Mouse (Mus musculus) liver, embryonic 15.5 days (tissue): ENCODE data around the gene Tmem132d. TPM values are rescaled to one million over a fixed set of nuclear protein-coding genes. Genes with fewer than 3 reads are reported as not detected.
"Not testable (repeated sequence)": the region's sequence is repeated elsewhere in the genome, so short reads cannot be mapped to it uniquely, and the experiment has no call there.

Experiments used
- ATAC-seq: fragments of 200-750 bp; cut with Nextera tagmentation; 2 replicates; pipeline ENCODE4 v1.8.0; 2017; ENCODE audit warnings: moderate number of reproducible peaks, mild to moderate bottlenecking, moderate library complexity; ENCODE audit not compliant: insufficient read depth
- H3K27ac ChIP-seq: fragments of 300-500 bp; sonication (generic); replicated peaks from 2 replicates; pipeline ENCODE4 v1.5.1; 2015; ENCODE audit warnings: mild to moderate bottlenecking, inconsistent platforms
- H3K27me3 ChIP-seq: fragments of 300-500 bp; sonication (generic); 2 replicates; pipeline ENCODE4 v1.6.1; 2015; ENCODE audit warnings: mild to moderate bottlenecking, inconsistent platforms
- H3K36me3 ChIP-seq: fragments of 300-500 bp; sonication (generic); replicated peaks from 2 replicates; pipeline ENCODE4 v1.6.1; 2015; ENCODE audit warnings: moderate library complexity, mild to moderate bottlenecking, inconsistent platforms
- H3K4me1 ChIP-seq: fragments of 300-500 bp; sonication (generic); replicated peaks from 2 replicates; pipeline ENCODE4 v1.6.1; 2015; ENCODE audit warnings: inconsistent platforms
- H3K4me2 ChIP-seq: fragments of 300-500 bp; sonication (generic); 2 replicates; pipeline ENCODE4 v1.6.1; 2015; ENCODE audit warnings: moderate library complexity, mild to moderate bottlenecking, inconsistent platforms
- H3K4me3 ChIP-seq: fragments of 300-500 bp; sonication (generic); replicated peaks from 2 replicates; pipeline ENCODE4 v1.5.1; 2015; ENCODE audit warnings: mild to moderate bottlenecking, inconsistent platforms
- H3K9ac ChIP-seq: fragments of 300-500 bp; sonication (generic); 2 replicates; pipeline ENCODE4 v1.6.1; 2015; ENCODE audit warnings: moderate library complexity, mild to moderate bottlenecking, inconsistent platforms
- H3K9me3 ChIP-seq: fragments of 300-500 bp; sonication (generic); replicated peaks from 2 replicates; pipeline ENCODE4 v1.6.1; 2016; ENCODE audit warnings: inconsistent platforms
- WGBS: fragments of 180-500 bp; shearing (Covaris S2); methylation state at CpG from one replicate; pipeline ENCODE4 v1.1.7; 2015; ENCODE audit warnings: mixed read lengths; ENCODE audit not compliant: insufficient replicate concordance; 5-methylcytosine and 5-hydroxymethylcytosine counted together
- polyA plus RNA-seq: library from polyadenylated mRNA; unstranded; fragments of >200 nt; fragmentation: Nextera tagmentation; extraction: Ambion mirVana; gene quantifications from 2 replicates; pipeline ENCODE4 v1.2.1, GENCODE M21; 2015

Tmem132d gene
- polyA plus RNA-seq, 1 experiment from 2014 or later = not detected

DNA sequence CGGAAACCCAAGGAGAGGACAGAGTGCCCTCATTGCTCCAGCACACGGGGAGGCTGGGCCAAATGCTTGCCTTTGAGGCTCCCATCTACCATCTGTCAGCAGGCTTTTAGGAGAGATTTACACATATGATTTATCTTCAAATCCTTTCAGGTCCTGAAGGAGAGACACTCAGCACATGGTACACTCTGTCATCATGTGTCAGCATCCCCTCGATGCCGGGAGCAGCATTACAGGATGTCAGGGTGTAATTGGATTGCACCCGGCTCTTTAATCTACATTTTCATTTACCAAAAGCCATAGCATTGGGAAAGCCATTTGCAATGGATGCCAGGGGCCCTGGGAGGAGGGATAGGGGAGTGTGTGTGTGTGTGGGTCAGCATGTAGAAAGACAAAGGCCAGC is 651.7 kb downstream of the Tmem132d start:
- H3K4me2 ChIP-seq = no peak overlapping the region
- ATAC-seq = no peak
- H3K9ac ChIP-seq = no peak overlapping the region
- WGBS = 61% methylated on average over 5 of the region's 5 CpGs
- no peaks in the 10 kb centered on the region for H3K4me1 ChIP-seq
- H3K4me3 ChIP-seq = no peak overlapping the region
- no peaks in the 10 kb centered on the region for H3K36me3 ChIP-seq
- peaks cover 4% of the 10 kb centered on the region; the same call in 1 of the 2 replicates for H3K9me3 ChIP-seq
- H3K27me3 ChIP-seq = no peaks in the 10 kb centered on the region
- H3K27ac ChIP-seq = no peak overlapping the region

DNA sequence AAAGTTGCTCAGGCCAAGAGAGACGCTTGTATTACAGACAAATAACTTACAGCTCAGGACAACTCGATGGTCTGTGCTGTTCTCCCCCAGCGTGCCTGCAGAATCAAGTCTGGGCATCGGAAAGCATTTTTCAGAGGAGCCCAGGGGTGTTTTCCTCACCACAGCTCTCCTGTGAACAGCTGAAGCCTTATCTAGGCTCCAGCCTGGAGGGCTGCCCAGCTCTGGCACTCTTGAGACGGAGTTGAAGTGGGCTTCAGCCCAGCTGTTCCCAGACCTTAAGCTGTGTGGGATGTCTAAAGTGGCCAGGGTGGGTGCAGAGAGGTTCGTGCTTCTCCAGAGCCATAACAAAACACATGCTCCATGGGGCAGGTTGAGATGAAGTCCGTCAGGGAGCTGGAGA is 657.1 kb downstream of the Tmem132d start:
- Histone ChIP-seq H3K27ac (no peak overlapping the region), H3K4me2 (no peak overlapping the region), H3K4me3 (no peak overlapping the region), H3K9ac (no peak overlapping the region), H3K9me3 (peaks cover 6% of the 10 kb centered on the region; the same call in 1 of the 2 replicates), H3K27me3 (no peaks in the 10 kb centered on the region), H3K36me3 (no peaks in the 10 kb centered on the region), H3K4me1 (no peaks in the 10 kb centered on the region)
- ATAC-seq = no peak
- WGBS = 45% methylated on average over 7 of the region's 7 CpGs

DNA sequence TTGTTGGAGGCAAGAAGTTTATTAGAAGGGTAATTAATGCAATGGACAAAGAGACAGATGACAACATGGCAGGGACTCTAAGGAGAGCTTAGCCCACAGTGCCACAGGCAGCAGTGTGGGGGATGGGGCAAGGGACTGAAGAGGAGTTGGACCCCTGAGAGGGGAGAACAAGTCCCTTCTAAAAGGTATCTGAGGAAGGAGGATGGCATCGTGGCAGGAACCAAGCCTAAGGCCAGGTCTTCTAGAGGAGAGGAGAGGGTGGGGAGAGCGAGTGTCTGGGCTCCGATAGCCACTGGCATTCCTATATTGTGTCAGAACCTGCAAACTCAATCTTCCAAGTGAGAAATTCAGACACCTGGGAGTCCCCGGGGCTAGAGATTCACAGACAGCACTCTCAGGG is 674.3 kb downstream of the Tmem132d start:
- H3K36me3 ChIP-seq = no peaks in the 10 kb centered on the region
- no peak overlapping the region for H3K9ac ChIP-seq
- H3K27me3 ChIP-seq = no peaks in the 10 kb centered on the region
- no peak overlapping the region for H3K4me2 ChIP-seq
- no peak overlapping the region for H3K27ac ChIP-seq
- no peaks in the 10 kb centered on the region for H3K9me3 ChIP-seq
- 55% methylated on average over 4 of the region's 4 CpGs for WGBS
- no peaks in the 10 kb centered on the region for H3K4me1 ChIP-seq
- H3K4me3 ChIP-seq = no peak overlapping the region
- ATAC-seq = no peak

DNA sequence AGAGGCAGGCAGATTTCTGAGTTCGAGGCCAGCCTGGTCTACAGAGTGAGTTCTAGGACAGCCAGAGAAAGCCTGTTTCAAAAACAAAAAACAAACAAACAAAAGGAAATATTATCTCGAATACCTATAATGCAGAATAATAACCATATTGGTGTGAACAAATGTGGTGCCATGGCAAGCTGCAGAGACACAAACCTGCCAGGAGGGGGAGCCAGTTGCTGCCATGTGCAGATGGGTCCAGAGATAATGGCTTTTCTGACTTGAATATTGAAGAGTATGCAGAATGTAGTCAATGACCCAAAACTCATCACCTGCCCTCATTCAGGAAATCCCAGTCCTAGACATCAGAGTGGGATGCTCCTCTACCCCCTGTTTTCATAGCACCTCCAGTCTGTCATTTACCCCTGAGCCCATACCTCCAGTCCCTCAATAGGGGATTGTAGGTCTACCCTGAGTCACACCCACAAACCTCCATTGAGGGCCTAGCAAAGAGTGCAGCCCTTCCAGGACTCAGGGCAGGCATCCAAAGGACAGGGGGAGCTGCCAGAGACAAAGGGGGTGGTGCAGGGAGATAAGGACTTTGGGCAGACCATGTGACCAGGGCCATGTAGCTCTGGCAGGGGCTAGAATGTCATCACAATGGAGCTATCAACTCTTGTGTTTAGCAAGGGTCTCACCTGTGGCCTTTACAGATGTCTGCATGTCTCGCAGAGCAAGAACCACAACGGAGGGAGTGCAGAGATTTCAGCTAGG is 676.0 kb downstream of the Tmem132d start:
- 53% methylated on average over 4 of the region's 4 CpGs for WGBS
- ATAC-seq = no peak
- Histone ChIP-seq H3K36me3 (no peaks in the 10 kb centered on the region), H3K4me3 (no peak overlapping the region), H3K9ac (no peak overlapping the region), H3K9me3 (no peaks in the 10 kb centered on the region), H3K4me2 (no peak overlapping the region), H3K4me1 (no peaks in the 10 kb centered on the region), H3K27me3 (no peaks in the 10 kb centered on the region), H3K27ac (no peak overlapping the region)

DNA sequence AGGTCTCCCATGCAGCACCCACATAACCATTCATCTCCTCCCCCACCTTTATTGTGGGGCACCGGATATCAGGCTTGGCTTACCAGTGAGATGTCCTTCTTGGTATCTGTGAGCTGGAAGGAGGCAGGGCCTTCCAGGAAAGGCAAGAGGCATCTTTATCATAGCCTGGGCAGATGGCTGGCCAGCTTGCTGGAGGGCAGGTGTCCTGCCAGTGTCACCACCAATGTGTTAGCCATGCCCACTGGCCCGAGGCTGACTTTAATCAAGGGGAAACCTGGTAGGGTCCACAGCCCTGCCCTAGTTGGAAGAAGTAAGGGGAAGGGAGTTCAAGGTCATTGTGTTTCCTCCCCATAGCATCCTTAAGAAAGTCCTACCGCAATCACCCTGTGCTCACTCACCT is 676.9 kb downstream of the Tmem132d start:
- Histone ChIP-seq H3K4me1 (no peaks in the 10 kb centered on the region), H3K27ac (no peak overlapping the region), H3K4me2 (no peak overlapping the region), H3K27me3 (no peaks in the 10 kb centered on the region), H3K36me3 (no peaks in the 10 kb centered on the region), H3K9ac (no peak overlapping the region), H3K4me3 (no peak overlapping the region), H3K9me3 (no peaks in the 10 kb centered on the region)
- ATAC-seq = no peak
- 62% methylated on average over 3 of the region's 3 CpGs for WGBS

DNA sequence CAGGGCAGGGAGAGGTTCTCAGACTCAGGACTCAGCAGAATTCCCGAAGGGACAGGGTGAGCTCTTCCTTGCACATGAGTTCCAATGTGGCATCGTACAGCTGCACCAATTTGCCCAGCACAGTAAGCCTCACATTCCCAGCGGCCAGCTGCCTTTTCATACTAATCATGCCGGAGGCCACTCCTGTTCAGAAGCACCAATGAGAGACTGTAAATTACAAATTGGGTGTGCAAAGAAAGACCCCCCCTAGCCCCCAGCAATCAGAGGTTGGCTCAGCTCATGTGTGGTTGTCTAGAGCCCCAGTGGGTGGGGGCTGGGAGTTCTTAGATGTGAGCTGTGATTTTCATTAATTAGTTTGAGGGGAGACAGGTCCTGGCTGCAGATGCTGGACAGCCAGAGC is 677.3 kb downstream of the Tmem132d start:
- Histone ChIP-seq H3K27me3 (no peaks in the 10 kb centered on the region), H3K4me3 (no peak overlapping the region), H3K9ac (no peak overlapping the region), H3K4me2 (no peak overlapping the region), H3K9me3 (no peaks in the 10 kb centered on the region), H3K27ac (no peak overlapping the region), H3K4me1 (no peaks in the 10 kb centered on the region), H3K36me3 (no peaks in the 10 kb centered on the region)
- ATAC-seq = no peak
- WGBS = 74% methylated on average over 4 of the region's 4 CpGs

DNA sequence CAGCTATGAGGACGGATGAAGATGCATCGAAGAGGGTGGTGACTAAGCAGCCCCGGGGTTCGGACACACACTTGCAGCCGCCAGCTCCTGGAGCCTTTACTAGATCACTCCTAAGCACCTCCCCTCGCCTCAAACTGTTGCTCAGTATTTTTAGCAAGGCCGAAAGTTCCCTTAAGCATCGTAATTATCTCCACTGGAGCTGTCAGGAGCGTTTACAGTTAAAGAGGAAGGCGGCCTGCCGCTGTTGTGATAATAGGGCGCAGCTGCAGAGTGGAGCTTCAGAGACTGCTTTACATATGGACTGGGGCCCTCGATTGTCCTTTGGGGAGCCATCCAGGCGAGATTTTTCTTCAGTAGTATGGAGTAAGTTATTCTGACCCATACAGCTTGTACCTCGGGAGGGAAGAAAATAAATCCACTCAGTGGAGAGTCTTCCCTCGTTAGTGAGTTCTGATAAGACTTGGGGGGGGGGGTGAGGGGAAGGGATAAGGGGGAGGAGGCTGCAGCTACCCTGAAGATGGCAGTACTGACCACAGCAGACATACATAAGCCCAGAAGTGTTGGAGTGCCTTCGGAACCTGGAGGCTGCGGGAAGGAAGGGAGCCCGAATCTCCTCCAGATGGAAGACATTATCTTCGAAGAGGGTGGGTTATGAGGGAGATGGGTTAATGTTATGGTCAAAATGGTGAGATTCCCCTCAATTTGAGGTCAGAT is 681.5 kb downstream of the Tmem132d start:
- Histone ChIP-seq H3K4me1 (no peaks in the 10 kb centered on the region), H3K9me3 (no peaks in the 10 kb centered on the region; the same call in 1 of the 2 replicates), H3K36me3 (no peaks in the 10 kb centered on the region), H3K27me3 (no peaks in the 10 kb centered on the region), H3K27ac (no peak overlapping the region), H3K4me3 (no peak overlapping the region), H3K4me2 (no peak overlapping the region), H3K9ac (no peak overlapping the region)
- WGBS = 25% methylated on average over 20 of the region's 20 CpGs
- no peak for ATAC-seq

DNA sequence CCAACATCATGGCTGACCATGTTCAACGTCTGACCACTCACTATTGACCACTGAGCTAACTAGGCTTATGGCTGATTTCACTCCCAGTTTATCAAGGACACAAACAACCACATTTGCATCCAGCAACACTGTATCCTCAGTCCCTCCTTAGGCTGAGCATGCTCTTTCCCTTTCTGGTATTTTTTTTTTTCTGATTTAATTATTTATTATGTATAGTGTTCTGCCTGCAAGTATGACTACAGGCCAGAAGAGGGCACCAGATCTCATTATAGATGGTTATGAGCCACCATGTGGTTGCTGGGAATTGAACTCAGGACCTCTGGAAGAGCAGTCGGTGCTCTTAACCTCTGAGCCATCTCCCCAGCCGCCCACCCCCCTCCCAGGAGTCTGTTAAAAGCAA is 683.3 kb downstream of the Tmem132d start:
- WGBS = 60% methylated on average over 3 of the region's 3 CpGs
- H3K4me3 ChIP-seq, H3K4me1 ChIP-seq, H3K27ac ChIP-seq, H3K4me2 ChIP-seq, H3K9me3 ChIP-seq, ATAC-seq, H3K36me3 ChIP-seq, H3K9ac ChIP-seq, H3K27me3 ChIP-seq: not testable (repeated sequence)

DNA sequence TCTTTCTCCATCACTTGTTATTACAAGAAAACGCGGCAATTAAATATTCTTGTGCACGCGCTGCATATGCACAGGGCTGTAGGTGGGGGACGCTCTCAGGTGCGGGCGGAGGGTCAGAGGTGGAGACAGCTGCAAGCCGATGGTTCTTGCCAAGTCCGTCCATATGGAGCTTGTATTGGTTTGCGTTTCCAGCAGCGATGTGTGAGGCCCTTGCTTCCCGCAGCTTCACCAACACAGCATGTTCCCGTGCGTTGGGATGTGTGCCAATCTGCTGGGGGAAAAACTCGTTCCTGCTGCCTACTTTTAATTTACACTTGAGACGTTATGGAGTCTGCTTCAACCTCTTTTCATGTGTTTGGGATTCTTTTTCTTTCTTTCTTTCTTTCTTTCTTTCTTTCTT is 691.5 kb downstream of the Tmem132d start:
- H3K4me2 ChIP-seq = no peak overlapping the region
- H3K27me3 ChIP-seq = no peaks in the 10 kb centered on the region
- no peaks in the 10 kb centered on the region for H3K9me3 ChIP-seq
- WGBS = 75% methylated on average over 16 of the region's 16 CpGs
- no peak overlapping the region for H3K4me3 ChIP-seq
- no peaks in the 10 kb centered on the region for H3K4me1 ChIP-seq
- H3K27ac ChIP-seq = no peak overlapping the region
- no peak overlapping the region for H3K9ac ChIP-seq
- ATAC-seq = no peak
- H3K36me3 ChIP-seq = no peaks in the 10 kb centered on the region
